Mouse (Mus musculus) spleen, adult 2 months (tissue): ENCODE data around the gene Tas2r124. TPM values are rescaled to one million over a fixed set of nuclear protein-coding genes. Genes with fewer than 3 reads are reported as not detected.

Experiments used
- DNase-seq, 2 experiments: peaks; one replicate each; pipeline versions ENCODE4 v3.0.0 to v3.0.0-alpha.2; 2012 to 2021; ENCODE audit warnings: low spot score in 2 of 2, low read depth in 1 of 2
- H3K27ac ChIP-seq: fragments of 200-500 bp; 2 replicates; pipeline ENCODE4 v1.5.1; 2012; ENCODE audit warnings: low read length, inconsistent platforms; ENCODE audit not compliant: insufficient read depth
- H3K27me3 ChIP-seq: fragments of 200-500 bp; 2 replicates; pipeline ENCODE4 v1.6.1; 2012; ENCODE audit warnings: mild to moderate bottlenecking, moderate library complexity, low read length, inconsistent platforms; ENCODE audit not compliant: control insufficient read depth, insufficient read depth
- H3K36me3 ChIP-seq: fragments of 200-500 bp; 2 replicates; pipeline ENCODE4 v1.6.1; 2012; ENCODE audit warnings: mild to moderate bottlenecking, low read length, inconsistent platforms; ENCODE audit not compliant: control insufficient read depth, insufficient read depth
- H3K4me1 ChIP-seq: fragments of 200-500 bp; 2 replicates; pipeline ENCODE4 v1.6.1; 2011; ENCODE audit warnings: inconsistent platforms; ENCODE audit not compliant: control insufficient read depth, insufficient read depth, insufficient read length
- H3K4me3 ChIP-seq: fragments of 200-500 bp; 2 replicates; pipeline ENCODE4 v1.5.1; 2011; ENCODE audit warnings: mild to moderate bottlenecking, inconsistent platforms; ENCODE audit not compliant: insufficient read depth, insufficient read length; ENCODE audit errors: extremely low read depth
- CTCF ChIP-seq: fragments of 200-500 bp; IDR thresholded peaks from 2 replicates; pipeline ENCODE4 v1.5.1; 2011; ENCODE audit warnings: mild to moderate bottlenecking, inconsistent platforms; ENCODE audit not compliant: insufficient read depth, insufficient read length, insufficient replicate concordance; ENCODE audit errors: extremely low read depth
- POLR2A ChIP-seq: fragments of 200-500 bp; IDR thresholded peaks from 2 replicates; pipeline ENCODE4 v1.6.1; 2011; ENCODE audit warnings: low read depth, low read length, inconsistent platforms
- WGBS: fragments of 180-500 bp; shearing (Covaris S2); methylation state at CpG from one replicate; pipeline ENCODE4 v1.1.7; 2018; 5-methylcytosine and 5-hydroxymethylcytosine counted together
- polyA plus RNA-seq: library from polyadenylated mRNA; depleted of rRNA; stranded (reverse); fragments of >200 nt; gene quantifications from 2 replicates; pipeline ENCODE4 v1.2.3, GENCODE M21; 2012; rRNA removed

Tas2r124 gene
- polyA plus RNA-seq, 1 experiment, result not detected

DNA sequence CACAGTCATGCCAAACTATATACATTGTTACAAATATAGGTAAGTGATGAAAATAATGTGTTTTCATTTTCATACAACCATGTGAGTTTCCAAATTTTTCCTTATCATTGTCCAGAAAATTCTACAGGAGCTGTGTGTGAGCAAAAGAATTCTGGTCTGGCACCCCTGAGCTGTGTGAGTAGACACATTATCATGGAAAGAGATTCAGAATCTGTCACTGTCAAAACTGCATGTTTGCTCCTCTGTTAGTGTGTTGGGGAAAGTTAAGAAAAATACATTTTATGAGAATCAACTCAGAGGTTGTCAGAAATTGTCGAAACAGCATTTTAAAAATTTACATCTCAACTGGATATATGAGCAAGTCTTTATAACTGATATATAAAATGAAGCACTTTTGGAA, 48.0 kb downstream of the Tas2r124 start, which contains the start of gene Tas2r117:
TSS of gene Tas2r117 (plus strand) at position 301 of the 400 bp plus-strand sequence.
- Histone ChIP-seq H3K4me1 (no peaks in the 10 kb centered on the region), H3K36me3 (no peaks in the 10 kb centered on the region), H3K4me3 (no peak within 1 kb of the TSS), H3K27ac (no peak within 1 kb of the TSS), H3K27me3 (no peaks in the 10 kb centered on the region)
- no peak for TF ChIP-seq CTCF
- no peak for TF ChIP-seq POLR2A
- 73% methylated on average over 1 of the region's 1 CpGs for WGBS
- no peak for DNase-seq

Other genes starting within 250 kb of the Tas2r124 start
- not detected in 2 replicates for gene Prh1, start 184.9 kb upstream of the Tas2r124 start, polyA plus RNA-seq
- not detected in 2 replicates for gene Prp2, start 158.8 kb upstream of the Tas2r124 start, polyA plus RNA-seq
- gene A630073D07Rik, start 103.2 kb upstream of the Tas2r124 start, polyA plus RNA-seq, result not detected in 2 replicates
- gene Tas2r120, start 97.8 kb upstream of the Tas2r124 start, polyA plus RNA-seq, result not detected in 2 replicates
- not detected in 2 replicates for gene Tas2r121, start 53.7 kb upstream of the Tas2r124 start, polyA plus RNA-seq
- not detected in 2 replicates for gene Tas2r122, start 42.8 kb upstream of the Tas2r124 start, polyA plus RNA-seq
- gene Tas2r115, start 16.7 kb upstream of the Tas2r124 start, polyA plus RNA-seq, result not detected in 2 replicates
- not detected in 2 replicates for gene Tas2r102, start 7.4 kb downstream of the Tas2r124 start, polyA plus RNA-seq
- not detected in 2 replicates for gene Tas2r136, start 23.4 kb downstream of the Tas2r124 start, polyA plus RNA-seq
- not detected in 2 replicates for gene Tas2r117, start 48.1 kb downstream of the Tas2r124 start, polyA plus RNA-seq
- gene Tas2r123, start 92.4 kb downstream of the Tas2r124 start, polyA plus RNA-seq, result not detected in 2 replicates
- gene Tas2r116, start 100.7 kb downstream of the Tas2r124 start, polyA plus RNA-seq, result not detected in 2 replicates
- not detected in 2 replicates for gene Tas2r110, start 113.3 kb downstream of the Tas2r124 start, polyA plus RNA-seq
- gene Tas2r113, start 138.3 kb downstream of the Tas2r124 start, polyA plus RNA-seq, result not detected in 2 replicates
- not detected in 2 replicates for gene Tas2r125, start 154.9 kb downstream of the Tas2r124 start, polyA plus RNA-seq
- not detected in 2 replicates for gene Tas2r129, start 196.4 kb downstream of the Tas2r124 start, polyA plus RNA-seq
- gene Tas2r131, start 203.2 kb downstream of the Tas2r124 start, polyA plus RNA-seq, result not detected in 2 replicates
- gene Tas2r109, start 226.2 kb downstream of the Tas2r124 start, polyA plus RNA-seq, result not detected in 2 replicates